Mouse (Mus musculus) gonadal fat pad, adult 2 months (tissue): ENCODE measurements at regions not wholly inside any gene's neighbourhood (a gene's known extent, or its start where the extent isn't known, plus 50 kb on each side); places are given as distances from the start of the nearest gene placed in this dataset.
A peak's percentile ranks its signal among the peaks of the same experiment; 100 is the strongest.

Experiments
- DNase-seq: peaks from one replicate; pipeline ENCODE4 v3.0.0-alpha.2; 2012; ENCODE audit warnings: low read depth

- DNase-seq = no peak
Observed at GRCm38 (mm10) chr11:65490426-65490825, 220.6 kb upstream of the Myocd start.

GRCm38 (mm10) chr11:65475821-65476540 is 206.2 kb upstream of the Myocd start:
- no peak for DNase-seq

GRCm38 (mm10) chr11:65475302-65475701 is 205.5 kb upstream of the Myocd start:
- DNase-seq = no peak

- no peak for DNase-seq
Observed at GRCm38 (mm10) chr11:65469762-65470741, 200.3 kb upstream of the Myocd start.

- no peak for DNase-seq
Observed at GRCm38 (mm10) chr11:65461044-65461443, 191.3 kb upstream of the Myocd start.

- DNase-seq = no peak
Observed at GRCm38 (mm10) chr11:65448436-65448835, 178.6 kb upstream of the Myocd start.

GRCm38 (mm10) chr11:65443466-65444024 is 173.8 kb upstream of the Myocd start:
- no peak for DNase-seq

- no peak for DNase-seq
Observed at GRCm38 (mm10) chr11:65435699-65436161, 165.9 kb upstream of the Myocd start.

- DNase-seq = no peak
Observed at GRCm38 (mm10) chr11:65421889-65422288, 152.1 kb upstream of the Myocd start.

GRCm38 (mm10) chr11:65408621-65409020 is 138.8 kb upstream of the Myocd start:
- DNase-seq = no peak

GRCm38 (mm10) chr11:65402460-65403154 is 132.8 kb upstream of the Myocd start:
- no peak for DNase-seq

- no peak for DNase-seq
Observed at GRCm38 (mm10) chr11:65389238-65389637, 119.4 kb upstream of the Myocd start.

- DNase-seq = no peak
Observed at GRCm38 (mm10) chr11:65386291-65387061, 116.7 kb upstream of the Myocd start.

- DNase-seq = no peak
Observed at GRCm38 (mm10) chr11:65375361-65375760, 105.6 kb upstream of the Myocd start.

- no peak for DNase-seq
Observed at GRCm38 (mm10) chr11:65373136-65373535, 103.3 kb upstream of the Myocd start.

GRCm38 (mm10) chr11:65372309-65372811 is 102.6 kb upstream of the Myocd start:
- DNase-seq = no peak

GRCm38 (mm10) chr11:65367825-65368224 is 98.0 kb upstream of the Myocd start:
- peak; percentile 12 for DNase-seq

- DNase-seq = no peak
Observed at GRCm38 (mm10) chr11:65366677-65367370, 97.0 kb upstream of the Myocd start.

- no peak for DNase-seq
Observed at GRCm38 (mm10) chr11:65365751-65366559, 96.2 kb upstream of the Myocd start.
